Mouse (Mus musculus): ENCODE data around the gene Lad1. TPM values are rescaled to one million over a fixed set of nuclear protein-coding genes. Genes with fewer than 3 reads are reported as not detected.

Gene Lad1
- total RNA-seq (2014; rRNA removed) (0.31 and 0.81 TPM in 2 replicates), polyA plus RNA-seq (2015; fragmentation: Nextera tagmentation; extraction: Ambion mirVana) (0.35 and 0.40 TPM in 2 replicates)

- 2% methylated on average over 62 of the region's 63 CpGs for WGBS
- Histone ChIP-seq H3K27me3 (ENCODE audit: insufficient read depth, low read length) (peaks cover 24% of the 10 kb centered on the region), H3K9ac (peak within 1 kb of the TSS; percentile 51), H3K27ac (ENCODE audit: low read depth, low read length) (no peak within 1 kb of the TSS), H3K4me3 (ENCODE audit: low read depth, low read length) (peak within 1 kb of the TSS; percentile 55), H3K4me2 (ENCODE audit: low read depth) (peak within 1 kb of the TSS; percentile 99), H3K4me1 (ENCODE audit: insufficient read depth) (no peaks in the 10 kb centered on the region), H3K9me3 (ENCODE audit: low read length) (no peaks in the 10 kb centered on the region), H3K36me3 (ENCODE audit: insufficient read depth) (no peaks in the 10 kb centered on the region)
- peak; percentile 45 for ATAC-seq
- peak; percentile 14 for DNase-seq
- no peak for TF ChIP-seq CTCF (IDR thresholded peaks at IDR 0.05; ENCODE audit: low read depth)
These were observed at the start of gene Lad1 for GRCm38 (mm10) chr1:135818481-135819086. Gene Lad1 (plus strand): TSS chr1:135818598.

DNA sequence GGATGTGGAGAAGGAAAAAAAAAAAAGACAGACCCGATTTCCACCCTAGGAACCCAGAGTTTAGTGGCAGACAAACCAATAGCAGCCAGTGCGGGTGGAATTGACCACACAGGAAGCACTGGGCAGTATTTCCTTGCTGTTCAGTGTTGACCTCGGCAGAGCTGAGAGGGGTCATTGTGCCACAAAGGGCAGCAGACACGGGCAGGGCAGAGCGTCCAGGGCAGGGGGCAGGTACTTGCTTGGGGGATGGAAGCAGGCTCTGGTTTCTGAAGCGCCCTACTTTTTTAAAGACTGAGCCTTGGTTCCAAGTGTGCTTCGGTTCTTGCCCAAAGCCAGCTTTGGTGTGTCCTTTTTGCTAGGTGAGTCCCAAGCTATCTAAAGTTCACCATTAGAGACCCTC, 48.2 kb upstream of the Lad1 start:
- no peak overlapping the region for H3K4me2 ChIP-seq (ENCODE audit: low read depth)
- H3K4me1 ChIP-seq (ENCODE audit: insufficient read depth): peaks cover 13% of the 10 kb centered on the region; the same call in 1 of the 2 replicates
- H3K4me3 ChIP-seq (ENCODE audit: low read depth, low read length): no peak overlapping the region
- 79% methylated on average over 7 of the region's 7 CpGs for WGBS
- no peaks in the 10 kb centered on the region for H3K27me3 ChIP-seq (ENCODE audit: insufficient read depth, low read length)
- DNase-seq (no peak), ATAC-seq (no peak)
- no peak overlapping the region for H3K27ac ChIP-seq (ENCODE audit: low read depth, low read length)
- no peak overlapping the region for H3K9ac ChIP-seq
- no peak for TF ChIP-seq CTCF (IDR thresholded peaks at IDR 0.05; ENCODE audit: low read depth)
- H3K9me3 ChIP-seq (ENCODE audit: low read length): no peaks in the 10 kb centered on the region
- H3K36me3 ChIP-seq (ENCODE audit: insufficient read depth): no peaks in the 10 kb centered on the region

- Histone ChIP-seq H3K4me2 (ENCODE audit: low read depth) (no peak overlapping the region), H3K9me3 (ENCODE audit: low read length) (no peaks in the 10 kb centered on the region), H3K4me1 (ENCODE audit: insufficient read depth) (0 out of 2 replicates have a peak, but pooled peaks cover 9% of the 10 kb centered on the region), H3K27me3 (ENCODE audit: insufficient read depth, low read length) (no peaks in the 10 kb centered on the region), H3K27ac (ENCODE audit: low read depth, low read length) (no peak overlapping the region), H3K9ac (no peak overlapping the region), H3K4me3 (ENCODE audit: low read depth, low read length) (no peak overlapping the region), H3K36me3 (ENCODE audit: insufficient read depth) (no peaks in the 10 kb centered on the region)
- 49% methylated on average over 12 of the region's 12 CpGs for WGBS
- DNase-seq: no peak
- ATAC-seq: no peak
- no peak for TF ChIP-seq CTCF (IDR thresholded peaks at IDR 0.05; ENCODE audit: low read depth)
These were observed 47.4 kb upstream of the Lad1 start for GRCm38 (mm10) chr1:135770896-135771572.

DNA sequence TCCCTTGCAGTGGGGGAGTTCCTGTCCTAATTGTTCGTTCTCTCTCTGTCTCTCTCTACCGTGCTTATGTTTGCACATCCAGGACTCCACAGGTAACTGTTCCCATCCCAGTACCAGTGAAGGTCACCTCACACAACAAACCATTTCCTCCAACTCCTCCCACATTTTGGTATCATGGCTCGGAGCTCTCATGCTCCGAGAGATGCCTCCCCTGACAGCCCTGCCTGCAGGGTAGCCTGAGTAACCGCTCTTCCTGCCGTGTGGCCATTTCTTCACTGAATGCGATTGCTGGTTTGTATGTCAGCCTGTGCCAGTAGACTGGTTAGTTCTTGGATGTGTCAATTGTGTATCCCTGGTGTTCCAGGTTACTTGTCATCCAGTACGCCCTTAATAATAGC, 46.8 kb upstream of the Lad1 start:
- 63% methylated on average over 8 of the region's 8 CpGs for WGBS
- no peaks in the 10 kb centered on the region for H3K36me3 ChIP-seq (ENCODE audit: insufficient read depth)
- no peak; the same call in 1 of the 2 replicates for ATAC-seq

GRCm38 (mm10) chr1:135776596-135776995, 41.8 kb upstream of the Lad1 start:
- ATAC-seq (no peak), DNase-seq (no peak)
- H3K27ac ChIP-seq (ENCODE audit: low read depth, low read length): no peak overlapping the region
- no peak overlapping the region for H3K4me3 ChIP-seq (ENCODE audit: low read depth, low read length)
- H3K4me2 ChIP-seq (ENCODE audit: low read depth): no peak overlapping the region
- no peaks in the 10 kb centered on the region for H3K36me3 ChIP-seq (ENCODE audit: insufficient read depth)
- H3K4me1 ChIP-seq (ENCODE audit: insufficient read depth): no peaks in the 10 kb centered on the region
- no peaks in the 10 kb centered on the region for H3K9me3 ChIP-seq (ENCODE audit: low read length)
- H3K27me3 ChIP-seq (ENCODE audit: insufficient read depth, low read length): no peaks in the 10 kb centered on the region
- TF ChIP-seq CTCF (IDR thresholded peaks at IDR 0.05; ENCODE audit: low read depth): no peak
- H3K9ac ChIP-seq: no peak overlapping the region

More for the DNA sequence above, 46.8 kb upstream of the Lad1 start:
- no peak for TF ChIP-seq CTCF (IDR thresholded peaks at IDR 0.05; ENCODE audit: low read depth)
- 0 out of 2 replicates have a peak, but pooled peaks cover 8% of the 10 kb centered on the region for H3K4me1 ChIP-seq (ENCODE audit: insufficient read depth)
- no peaks in the 10 kb centered on the region for H3K9me3 ChIP-seq (ENCODE audit: low read length)
- H3K4me3 ChIP-seq (ENCODE audit: low read depth, low read length): no peak overlapping the region
- no peak for DNase-seq
- no peak overlapping the region for H3K27ac ChIP-seq (ENCODE audit: low read depth, low read length)
- no peak overlapping the region for H3K4me2 ChIP-seq (ENCODE audit: low read depth)
- H3K9ac ChIP-seq: no peak overlapping the region
- no peaks in the 10 kb centered on the region for H3K27me3 ChIP-seq (ENCODE audit: insufficient read depth, low read length)

DNA sequence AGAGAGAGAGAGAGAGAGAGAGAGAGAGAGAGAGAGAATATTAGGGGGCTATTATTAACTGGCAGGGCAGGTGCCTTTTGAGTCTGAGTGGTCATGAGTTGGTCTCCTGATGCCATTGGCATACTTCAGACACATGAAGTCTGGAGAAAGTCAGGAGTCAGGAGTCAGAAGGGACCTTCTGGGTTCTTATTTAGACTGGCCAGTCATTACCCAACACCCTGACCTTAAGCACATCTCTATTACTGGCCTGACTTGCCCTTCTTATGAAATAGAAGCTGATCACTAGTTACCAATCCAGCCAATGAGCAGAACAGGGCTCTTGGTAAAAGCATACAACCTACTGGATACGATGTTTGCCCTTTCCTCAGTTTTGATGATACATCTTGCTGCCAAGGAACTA, 41.4 kb upstream of the Lad1 start:
- no peaks in the 10 kb centered on the region for H3K36me3 ChIP-seq (ENCODE audit: insufficient read depth)
- no peak overlapping the region for H3K27ac ChIP-seq (ENCODE audit: low read depth, low read length)
- DNase-seq (no peak), ATAC-seq (no peak)
- TF ChIP-seq CTCF (IDR thresholded peaks at IDR 0.05; ENCODE audit: low read depth): no peak
- H3K4me3 ChIP-seq (ENCODE audit: low read depth, low read length): no peak overlapping the region
- 97% methylated on average over 1 of the region's 1 CpGs for WGBS
- no peak overlapping the region for H3K4me2 ChIP-seq (ENCODE audit: low read depth)
- no peaks in the 10 kb centered on the region for H3K9me3 ChIP-seq (ENCODE audit: low read length)
- no peak overlapping the region for H3K9ac ChIP-seq
- H3K27me3 ChIP-seq (ENCODE audit: insufficient read depth, low read length): no peaks in the 10 kb centered on the region
- no peaks in the 10 kb centered on the region for H3K4me1 ChIP-seq (ENCODE audit: insufficient read depth)

Measured in forebrain, postnatal 0 days (tissue).